Mouse (Mus musculus) E14TG2a.4 (cell line): ENCODE data around the gene Msrb3.

Experiments
- CTCF ChIP-seq: conservative IDR thresholded peaks from 2 replicates; pipeline ENCODE4 v1.5.1; 2014; ENCODE audit warnings: low read length
- NANOG ChIP-seq: IDR thresholded peaks from 2 replicates; pipeline ENCODE4 v1.6.1; 2014; ENCODE audit warnings: borderline replicate concordance, low read length, mixed read lengths

DNA sequence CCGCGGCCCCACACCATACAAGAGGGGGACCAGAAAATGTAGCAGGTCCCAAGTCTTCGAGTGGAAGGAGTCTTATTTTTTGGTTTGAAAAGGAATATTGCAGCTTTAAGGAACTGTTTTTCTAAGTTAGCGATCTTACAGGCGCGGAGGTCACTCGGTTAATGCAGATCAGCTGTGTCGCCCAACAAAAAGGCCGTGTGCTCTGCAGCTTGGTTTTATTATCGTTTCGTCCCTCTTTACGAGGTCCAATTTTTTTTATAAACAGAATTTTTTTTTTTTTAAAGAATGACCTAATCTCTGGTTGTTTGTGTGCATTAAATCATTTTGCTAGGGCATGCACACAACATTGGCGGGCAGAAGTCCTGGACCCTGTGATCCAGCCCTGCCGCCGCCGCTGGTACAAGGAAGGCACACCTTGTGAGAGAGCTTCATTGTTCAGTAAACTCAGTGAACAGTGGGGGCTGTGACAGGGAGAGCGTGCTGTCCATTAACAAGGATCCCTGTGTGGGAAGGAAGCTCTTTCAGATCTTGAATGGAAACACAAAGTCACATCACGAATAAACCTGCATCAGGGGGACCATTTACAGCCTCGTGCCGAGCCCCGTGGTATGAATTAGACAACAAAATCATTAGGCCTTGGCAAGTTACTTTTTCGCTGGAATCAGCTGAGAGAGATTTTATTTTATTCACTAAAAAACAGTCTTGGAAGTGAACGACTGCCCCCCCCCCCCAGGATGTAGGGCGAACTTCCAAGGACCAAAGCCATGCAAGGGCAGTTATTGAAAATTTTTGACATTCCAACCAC, 48.3 kb downstream of the Msrb3 start:
- TF ChIP-seq CTCF (no peak), NANOG (no peak)
